ENCODE assay signal across 9 mouse cellular contexts in the genomic region with DNA sequence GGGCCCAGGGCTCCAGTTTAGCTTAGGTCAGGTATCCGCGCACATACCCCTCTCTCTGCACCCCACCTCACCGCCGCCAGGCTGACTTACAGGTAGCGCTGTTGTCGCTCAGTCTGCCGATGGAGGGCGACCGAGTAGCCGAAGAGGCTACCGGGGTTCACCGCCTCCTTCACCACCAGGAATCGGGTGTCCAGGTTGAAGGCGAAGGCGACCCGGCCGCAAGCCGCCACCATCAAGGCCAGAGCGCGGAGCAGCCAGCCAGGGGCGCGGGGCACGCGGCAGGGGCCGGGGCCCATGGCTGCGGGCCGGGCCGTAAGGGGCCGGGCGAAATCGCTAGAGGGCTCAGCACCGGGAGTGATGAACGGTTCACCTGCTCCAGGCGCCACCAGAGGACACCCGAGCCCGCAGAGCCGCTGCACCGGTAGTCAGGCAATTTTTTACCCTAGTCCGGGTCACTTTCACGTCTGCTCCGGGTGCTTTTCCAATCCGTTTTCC. TPM values are rescaled to one million over a fixed set of nuclear protein-coding genes. Genes with fewer than 3 reads are reported as not detected.
DNase-seq lines count a peak whose midpoint lies in the region; ATAC-seq and TF ChIP-seq lines count a peak whose summit lies in the region.
"Had no signal": no experiment of that assay in that cellular context is flagged by ENCODE, and none has a peak within 500 bp of the region (broad histone marks: within the 10 kb centered on the region; RNA-seq: fewer than 3 reads in every experiment).

No protein-coding gene starts in this region.

- H3K4me1 ChIP-seq in E14TG2a.4 (replicated peaks; ENCODE audit: low read depth, low read length) = peaks cover 83% of the 10 kb centered on the region
- peaks cover 54% of the 10 kb centered on the region for H3K4me1 ChIP-seq in embryonic facial prominence, embryonic 15.5 days
- H3K4me1 ChIP-seq in lung, postnatal 0 days (ENCODE audit: insufficient read depth, low read depth, low read length) = peaks cover 59% of the 10 kb centered on the region

- no peak for TF ChIP-seq CTCF in E14TG2a.4 (conservative IDR thresholded peaks at IDR 0.05; ENCODE audit: low read length)
- peak; percentile 52 for TF ChIP-seq CTCF in lung, postnatal 0 days (IDR thresholded peaks at IDR 0.05)

- H3K4me3 ChIP-seq in E14TG2a.4 (replicated peaks; ENCODE audit: low read length) = peak overlapping the region; percentile 82
- peak overlapping the region; percentile 60 for H3K4me3 ChIP-seq in embryonic facial prominence, embryonic 15.5 days (replicated peaks)
- peak overlapping the region; percentile 63 for H3K4me3 ChIP-seq in lung, postnatal 0 days (ENCODE audit: low read depth, low read length)

- TF ChIP-seq EP300 in lung, postnatal 0 days (IDR thresholded peaks at IDR 0.05) = no peak

- no peaks in the 10 kb centered on the region for H3K36me3 ChIP-seq in E14TG2a.4 (ENCODE audit: insufficient read depth, low read length)
- no peaks in the 10 kb centered on the region for H3K36me3 ChIP-seq in embryonic facial prominence, embryonic 15.5 days
- no peaks in the 10 kb centered on the region for H3K36me3 ChIP-seq in lung, postnatal 0 days (ENCODE audit: insufficient read depth, low read length)

- intact Hi-C loops in heart, postnatal 36 days (cut with DNase I) = loop anchor here (1.0 kb wide), 1 partner anchor 31 kb away; no protein-coding TSS in a partner anchor

- peak overlapping the region; percentile 98 for H3K4me2 ChIP-seq in embryonic facial prominence, embryonic 15.5 days (replicated peaks)
- peak overlapping the region; percentile 83 for H3K4me2 ChIP-seq in lung, postnatal 0 days (replicated peaks; ENCODE audit: low read depth, low read length)

- DNase-seq in adrenal gland, postnatal 14 days = peak; percentile 78
- DNase-seq in heart, postnatal 36 days = peak; percentile 60 to 68
- peak; percentile 25 to 39 for DNase-seq in layer of hippocampus, adult 8-10 months (ENCODE audit: low spot score in 2 of 2)
- DNase-seq in lung, postnatal 0 days (ENCODE audit: low spot score) = peak; percentile 43
- DNase-seq in retina, postnatal 1 day = peak; percentile 63
- DNase-seq in adipocyte (ENCODE audit: low spot score) = no peak

- H3K9me3 ChIP-seq in E14TG2a.4 (ENCODE audit: low read length) = no peaks in the 10 kb centered on the region
- no peaks in the 10 kb centered on the region for H3K9me3 ChIP-seq in embryonic facial prominence, embryonic 15.5 days (replicated peaks)
- no peaks in the 10 kb centered on the region for H3K9me3 ChIP-seq in lung, postnatal 0 days (ENCODE audit: low read length)

- H3K27ac ChIP-seq in embryonic facial prominence, embryonic 15.5 days (replicated peaks) = peak overlapping the region; percentile 65
- peak overlapping the region; percentile 92 for H3K27ac ChIP-seq in lung, postnatal 0 days (ENCODE audit: low read length)

- peak overlapping the region; percentile 55 for H3K9ac ChIP-seq in embryonic facial prominence, embryonic 15.5 days
- H3K9ac ChIP-seq in lung, postnatal 0 days (replicated peaks; ENCODE audit: low read depth) = peak overlapping the region; percentile 74

- under 1% methylated on average over 42 of the region's 42 CpGs for WGBS in embryonic facial prominence, embryonic 15.5 days
- WGBS in lung, postnatal 0 days = 2% methylated on average over 42 of the region's 42 CpGs

- H3K27me3 ChIP-seq in E14TG2a.4 (ENCODE audit: insufficient read depth, low read length) = peaks cover 94% of the 10 kb centered on the region
- peaks cover 34% of the 10 kb centered on the region for H3K27me3 ChIP-seq in embryonic facial prominence, embryonic 15.5 days
- no peaks in the 10 kb centered on the region for H3K27me3 ChIP-seq in lung, postnatal 0 days (replicated peaks; ENCODE audit: insufficient read depth, low read length)

- peak; percentile 31; the same call in 1 of the 2 replicates for ATAC-seq in embryonic facial prominence, embryonic 15.5 days (ENCODE audit: insufficient number of reproducible peaks, low FRiP score, low TSS enrichment, low read depth)
- ATAC-seq in lung, postnatal 0 days = peak; percentile 23

RNA-seq across cellular contexts. Expression of a gene that starts 0.5 kb away (rescaled TPM):
- 33.9 and 36.1 TPM in 2 replicates for total RNA-seq in adrenal gland, postnatal 14 days (2021)
- polyA plus RNA-seq in embryonic facial prominence, embryonic 15.5 days (2015; fragmentation: Nextera tagmentation; extraction: Ambion mirVana) = 9.5 and 11.3 TPM in 2 replicates
- 10 to 100 TPM; 11.2 to 11.4 TPM for total RNA-seq in heart, postnatal 36 days (2021)
- 10 to 100 TPM; 15.0 to 19.9 (median 17.0) TPM for total RNA-seq in layer of hippocampus, adult 8-10 months (2022)
- 44.3 and 63.1 TPM in 2 replicates for polyA plus RNA-seq in lung, postnatal 0 days (2015; fragmentation: Nextera tagmentation; extraction: Ambion mirVana)

RNA-seq across cellular contexts. Expression of a gene that starts 34.9 kb away (rescaled TPM):
- total RNA-seq in adrenal gland, postnatal 14 days (2021) = 147 and 156 TPM in 2 replicates
- 33.7 and 41.8 TPM in 2 replicates for polyA plus RNA-seq in embryonic facial prominence, embryonic 15.5 days (2015; fragmentation: Nextera tagmentation; extraction: Ambion mirVana)
- total RNA-seq in heart, postnatal 36 days (2021) = 100 to 1,000 TPM; 439 to 481 TPM
- 100 to 1,000 TPM; 116 to 134 (median 123) TPM for total RNA-seq in layer of hippocampus, adult 8-10 months (2022)
- polyA plus RNA-seq in lung, postnatal 0 days (2015; fragmentation: Nextera tagmentation; extraction: Ambion mirVana) = 39.3 and 51.1 TPM in 2 replicates

RNA-seq across cellular contexts. Expression of a gene that starts 43.8 kb away (rescaled TPM):
- not detected in 2 replicates for total RNA-seq in adrenal gland, postnatal 14 days (2021)
- polyA plus RNA-seq in embryonic facial prominence, embryonic 15.5 days (2015; fragmentation: Nextera tagmentation; extraction: Ambion mirVana) = 35.6 and 36.6 TPM in 2 replicates
- total RNA-seq in heart, postnatal 36 days (2021) = not detected
- under 1 TPM in 1 of 4 experiments, not detected in 3; 0.12 TPM for total RNA-seq in layer of hippocampus, adult 8-10 months (2022)
- polyA plus RNA-seq in lung, postnatal 0 days (2015; fragmentation: Nextera tagmentation; extraction: Ambion mirVana) = 0.05 TPM in 1 of 2 replicates, not detected in the other
- total RNA-seq: heart, postnatal 10 days had no signal
